Mouse (Mus musculus) layer of hippocampus, adult 11-12 months (tissue): ENCODE data around the gene Plekhb2.

ENCODE experiments used
- DNase-seq: peaks from one replicate; pipeline ENCODE4 v3.0.0; 2022; ENCODE audit warnings: low spot score

The Plekhb2 gene

DNA sequence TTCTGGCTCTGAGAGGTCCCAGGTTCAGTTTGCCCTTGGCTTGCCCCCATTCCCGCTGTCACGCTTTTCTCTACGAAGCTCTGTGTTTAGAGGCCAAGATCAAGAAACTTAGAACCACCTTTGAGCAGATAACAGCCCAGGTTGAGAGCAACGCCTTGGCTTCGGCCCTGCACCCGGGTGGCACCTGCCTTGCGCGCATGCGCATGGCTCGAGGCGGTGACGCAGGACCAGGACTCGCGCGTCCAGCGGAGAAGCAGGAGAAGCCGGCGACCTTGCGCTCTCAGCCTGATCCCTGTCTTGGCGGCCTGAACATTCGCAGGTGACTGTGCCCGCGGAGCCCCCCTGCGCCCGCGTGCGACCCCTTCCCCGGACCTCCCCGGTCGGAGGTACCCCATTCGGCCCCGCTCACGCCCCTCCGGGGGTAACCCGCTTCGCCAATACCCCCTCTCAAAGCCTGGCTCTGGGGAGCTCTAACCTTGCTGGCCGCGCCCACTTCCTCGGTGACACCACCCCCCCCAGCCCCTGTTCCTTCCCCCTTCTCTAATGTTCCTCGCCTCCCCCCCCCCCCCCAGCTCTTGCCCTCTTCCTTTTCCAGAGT is at the start of gene Plekhb2:
Gene Plekhb2 (plus strand): TSS at position 232 of the 598 bp plus-strand sequence.
- DNase-seq = peak; percentile 90

DNA sequence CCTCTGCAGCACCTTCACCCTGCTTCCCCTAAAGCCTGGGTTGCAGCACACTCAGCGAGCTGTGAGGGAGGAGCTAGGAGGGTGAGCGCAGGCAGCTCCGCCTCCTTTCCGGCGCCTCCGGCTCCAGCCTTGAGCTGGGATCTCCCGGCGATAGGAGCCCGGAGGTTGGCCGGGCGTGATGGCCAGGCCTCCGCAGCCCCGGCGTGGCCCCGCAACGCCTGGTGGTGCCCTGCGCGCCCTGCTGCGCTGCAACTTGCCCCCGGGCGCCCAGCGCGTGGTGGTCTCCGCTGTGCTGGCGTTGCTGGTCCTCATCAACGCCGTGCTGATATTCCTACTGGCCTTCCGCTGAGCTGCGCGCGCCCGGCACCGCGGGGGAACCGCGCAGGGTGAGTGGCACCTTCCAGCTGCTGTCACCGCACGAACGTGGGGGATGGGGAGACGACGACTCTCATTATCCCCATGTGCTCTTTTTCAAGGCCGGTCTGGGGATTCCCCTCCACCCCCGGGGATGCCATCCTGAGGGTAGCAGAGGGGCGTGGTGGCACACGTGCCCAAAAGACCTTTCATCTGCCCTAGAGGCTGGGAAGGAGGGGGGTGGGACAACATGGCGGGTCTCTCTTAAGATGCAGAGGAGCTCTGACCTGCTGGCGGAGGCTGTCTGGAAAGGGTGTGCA is 48.0 kb upstream of the Plekhb2 start:
- DNase-seq = peak; percentile 66

DNA sequence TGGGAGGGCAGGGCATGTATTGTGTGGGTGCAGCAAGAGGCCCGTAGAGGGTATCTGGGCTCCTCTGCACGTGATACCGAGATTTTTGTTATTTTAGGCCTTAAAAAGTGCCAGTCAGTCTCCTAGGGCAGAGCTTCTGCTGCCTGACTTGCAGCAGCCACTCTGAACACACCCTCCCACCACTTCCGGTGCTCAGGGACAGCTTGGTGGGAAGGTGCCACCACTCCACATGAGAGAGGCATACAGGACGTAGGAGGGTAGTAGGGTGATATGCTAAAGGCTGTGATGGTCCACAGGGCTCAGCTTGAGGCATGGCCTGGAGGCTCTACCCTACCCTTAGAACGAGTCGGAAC is 47.5 kb upstream of the Plekhb2 start:
- peak; percentile 72 for DNase-seq

DNA sequence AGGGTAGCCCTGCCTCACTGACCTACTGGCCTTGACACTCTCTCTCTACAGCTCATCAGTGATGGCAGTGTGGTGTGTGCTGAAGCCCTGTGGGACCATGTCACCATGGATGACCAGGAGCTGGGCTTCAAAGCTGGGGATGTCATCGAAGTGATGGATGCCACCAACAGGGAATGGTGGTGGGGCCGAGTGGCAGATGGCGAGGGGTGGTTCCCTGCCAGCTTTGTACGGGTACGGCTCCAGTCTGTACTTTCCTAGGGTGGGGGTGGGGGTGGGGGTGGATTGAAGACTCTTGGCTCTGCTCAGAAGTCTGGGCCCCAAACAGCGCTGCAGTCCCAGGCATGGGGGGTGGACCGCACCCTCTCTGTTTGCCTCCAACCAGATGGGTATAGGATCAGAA is 44.9 kb upstream of the Plekhb2 start:
- no peak for DNase-seq

DNA sequence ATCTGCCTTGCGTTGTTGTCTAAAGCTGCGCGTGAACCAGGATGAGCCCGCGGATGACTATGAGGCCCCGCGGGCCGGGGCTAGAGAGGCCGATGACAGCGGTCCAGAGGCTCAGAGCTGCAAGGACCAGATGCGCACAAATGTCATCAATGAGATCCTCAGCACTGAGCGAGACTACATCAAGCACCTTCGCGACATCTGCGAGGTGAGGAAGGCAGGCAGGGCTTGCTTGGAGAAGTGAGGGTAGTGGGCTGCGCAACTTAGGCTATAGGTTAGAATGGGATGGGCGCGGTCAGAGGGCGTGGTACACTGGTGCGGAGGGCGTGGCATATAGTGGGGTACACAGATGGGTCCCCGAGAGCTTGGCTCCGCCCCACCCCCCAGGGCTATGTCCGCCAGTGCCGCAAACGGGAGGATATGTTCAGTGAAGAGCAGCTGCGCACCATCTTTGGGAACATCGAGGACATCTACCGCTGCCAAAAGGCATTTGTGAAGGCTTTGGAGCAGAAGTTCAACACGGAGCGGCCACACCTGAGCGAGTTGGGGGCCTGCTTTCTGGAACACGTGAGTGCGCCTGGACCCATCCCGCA is 43.8 kb upstream of the Plekhb2 start:
- peak; percentile 50 for DNase-seq

DNA sequence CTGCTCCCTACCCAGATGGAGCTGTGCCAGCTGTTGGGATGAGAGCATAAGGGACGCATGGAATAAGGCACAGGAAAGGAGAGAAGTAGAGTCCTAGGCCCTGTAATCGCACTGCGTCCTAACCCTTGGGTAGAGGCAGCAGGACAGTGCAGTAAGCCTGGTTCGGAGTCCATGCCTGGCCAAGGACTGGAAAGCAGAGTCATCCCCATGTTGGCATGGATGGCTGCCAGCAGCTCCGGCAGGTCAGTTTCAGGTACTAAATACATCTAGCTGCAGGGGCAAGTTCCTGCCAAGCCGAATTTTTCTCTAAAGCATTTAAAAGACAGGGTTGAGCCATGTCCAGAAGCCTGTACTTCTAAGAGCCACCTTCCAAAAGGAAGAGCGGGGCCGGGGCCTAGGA is 41.3 kb upstream of the Plekhb2 start:
- DNase-seq = no peak

DNA sequence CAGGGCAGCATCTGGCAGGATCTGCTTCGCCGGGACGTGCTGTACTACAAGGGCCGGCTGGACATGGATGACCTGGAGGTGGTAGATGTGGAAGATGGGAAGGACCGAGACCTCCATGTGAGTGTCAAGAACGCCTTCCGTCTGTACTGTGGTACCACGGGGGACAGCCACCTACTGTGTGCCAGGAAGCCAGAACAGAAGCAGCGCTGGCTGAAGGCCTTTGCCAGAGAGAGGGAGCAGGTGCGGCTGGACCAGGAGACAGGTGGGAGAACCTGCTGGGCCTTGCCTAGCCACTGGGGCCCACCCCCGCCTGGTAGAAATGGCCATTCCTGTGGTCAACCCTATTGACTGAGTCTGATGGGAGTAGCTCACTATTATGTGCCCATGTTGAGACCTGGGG is 39.5 kb upstream of the Plekhb2 start:
- no peak for DNase-seq

DNA sequence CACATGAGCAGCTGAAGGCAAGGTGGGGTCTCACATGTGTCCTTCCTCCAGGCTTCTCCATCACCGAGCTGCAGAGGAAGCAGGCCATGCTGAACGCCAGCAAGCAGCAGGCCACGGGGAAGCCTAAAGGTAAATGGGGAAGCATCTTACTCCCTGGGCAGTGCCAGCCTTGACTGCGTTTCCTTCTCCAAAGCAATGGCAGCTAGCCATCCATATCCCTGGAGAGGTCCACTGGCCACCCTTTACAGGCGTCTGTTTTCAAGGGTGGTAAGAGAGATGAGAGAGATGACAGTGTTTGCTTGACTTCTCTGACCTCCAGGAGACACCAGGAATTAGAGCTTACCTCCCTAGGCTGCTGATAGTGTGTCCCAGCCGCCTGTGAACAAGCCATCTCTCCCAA is 38.7 kb upstream of the Plekhb2 start:
- no peak for DNase-seq

DNA sequence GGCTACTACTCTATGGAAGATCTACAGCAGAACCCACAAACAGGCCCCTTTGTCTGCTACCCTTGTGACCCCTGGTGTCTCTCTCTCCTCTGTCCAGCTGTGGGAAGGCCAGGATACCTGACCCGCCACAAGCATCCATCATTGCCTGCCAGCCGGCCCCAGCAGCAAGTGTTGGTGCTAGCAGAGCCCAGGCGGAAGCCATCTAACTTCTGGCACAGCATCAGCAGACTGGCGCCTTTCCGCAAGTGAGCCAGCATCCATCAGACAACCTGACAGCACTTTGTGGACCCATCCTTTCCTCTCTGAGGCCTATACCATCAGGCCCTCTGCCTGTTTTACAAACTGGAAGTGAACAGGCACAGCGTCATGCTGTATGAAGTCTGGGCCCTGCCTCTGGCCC is 38.2 kb upstream of the Plekhb2 start:
- no peak for DNase-seq

DNA sequence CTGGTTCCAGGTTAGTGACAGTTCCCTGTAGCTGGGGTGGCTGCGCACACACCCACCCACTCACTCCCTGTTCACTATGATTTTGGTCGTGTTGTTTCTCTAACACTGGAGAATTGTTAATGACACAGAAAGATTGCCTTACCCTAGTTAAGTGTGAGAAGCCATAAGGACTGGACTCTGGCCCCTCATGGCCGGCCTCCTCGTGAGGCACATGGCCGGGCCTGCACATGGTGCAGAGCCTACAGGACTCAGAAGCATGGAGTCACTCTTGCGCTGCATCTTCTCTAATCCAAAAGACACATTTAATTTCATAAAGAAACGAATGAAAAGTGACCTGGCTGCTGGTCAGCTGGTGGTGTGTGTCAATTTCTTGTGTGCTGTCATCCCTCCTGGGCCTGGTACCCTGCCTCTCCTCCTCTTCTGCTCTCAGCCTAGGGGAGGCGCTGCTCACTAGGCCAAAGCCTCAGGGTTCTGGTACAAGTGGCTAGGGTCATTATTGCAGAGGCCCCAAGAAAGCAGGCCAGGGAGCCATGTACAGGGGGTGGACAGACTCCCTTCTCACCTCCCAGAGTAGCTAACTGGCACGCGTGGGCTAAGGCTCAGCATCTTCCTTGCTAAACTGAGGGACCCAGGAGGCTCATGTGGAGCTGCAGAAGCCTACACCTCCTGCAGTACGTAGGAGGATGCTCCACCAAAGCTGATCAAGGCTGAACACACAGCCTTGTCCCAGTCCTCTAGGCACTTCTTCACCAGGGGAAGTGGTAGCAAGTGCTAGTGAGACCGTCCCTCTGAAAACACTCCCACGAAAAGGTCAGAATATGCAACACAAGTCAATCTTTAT is 37.1 kb upstream of the Plekhb2 start:
- no peak for DNase-seq

DNA sequence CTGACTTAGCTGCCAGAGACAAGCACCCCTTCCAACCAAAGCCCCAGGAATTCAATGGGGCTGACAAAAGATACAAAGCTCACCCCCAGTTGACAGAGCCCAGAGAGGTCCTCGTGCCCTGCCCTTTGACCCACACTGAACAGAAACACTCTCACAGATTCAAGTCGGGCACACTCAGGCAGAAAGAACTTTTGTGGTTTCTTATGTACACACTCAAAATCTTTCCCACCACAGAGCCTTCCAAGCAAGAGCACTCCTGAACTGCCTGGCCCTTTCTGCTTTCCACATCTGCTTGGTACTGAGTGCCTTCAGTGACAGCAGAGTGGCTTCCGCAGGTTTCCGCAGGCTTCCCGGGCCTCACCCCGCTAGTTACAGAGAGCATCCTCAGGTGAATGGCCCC is 33.9 kb upstream of the Plekhb2 start:
- DNase-seq = no peak

DNA sequence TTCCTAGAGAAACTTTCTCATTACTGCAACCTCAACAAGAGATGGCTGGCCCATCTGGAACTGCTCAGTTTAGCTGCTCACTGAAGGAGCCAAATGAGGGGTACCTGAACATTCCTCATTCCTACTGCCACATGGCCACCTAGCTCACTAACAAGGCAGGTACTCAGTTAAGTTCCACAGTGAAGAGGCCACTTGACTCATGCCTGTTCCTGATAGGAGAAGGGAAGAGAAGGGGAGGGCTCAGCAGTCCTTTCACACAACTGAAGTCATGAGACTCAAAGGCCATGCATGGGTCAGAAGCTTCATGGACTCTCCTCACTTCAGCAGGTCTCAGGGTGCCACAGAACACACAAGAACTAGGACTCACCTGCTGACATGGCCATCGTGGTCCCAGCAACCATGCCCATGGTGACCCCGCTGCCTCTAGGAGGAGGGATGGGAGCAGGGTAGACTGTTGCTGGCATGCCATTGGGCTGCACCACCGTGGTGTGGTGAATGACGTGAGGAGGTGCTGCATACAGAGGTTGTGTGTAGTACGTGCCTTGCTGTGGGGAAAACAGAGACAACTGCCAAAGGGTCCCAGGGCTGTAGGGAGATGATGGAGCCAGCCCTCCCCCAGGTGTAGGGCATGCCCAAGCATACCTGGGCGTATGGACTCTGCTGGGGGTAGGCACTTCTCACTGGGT is 30.4 kb upstream of the Plekhb2 start:
- DNase-seq = no peak

DNA sequence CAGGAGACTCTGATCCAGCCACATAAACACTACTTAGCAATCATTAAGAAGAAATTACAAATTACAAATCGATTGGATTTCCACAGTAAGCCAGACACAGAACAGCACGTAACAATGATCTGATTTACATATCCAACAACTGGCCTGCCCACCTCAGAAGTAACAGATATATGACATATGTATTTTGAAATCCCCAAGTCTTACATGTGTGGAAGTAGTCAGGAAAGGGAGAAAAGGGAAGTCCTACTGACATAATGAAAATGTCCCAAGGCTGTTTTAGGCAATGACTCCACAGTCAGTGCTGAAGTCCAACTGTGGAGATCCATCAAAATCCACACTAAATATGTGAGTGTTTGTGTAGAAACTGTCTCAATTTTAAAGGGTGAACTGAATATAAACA is 28.4 kb upstream of the Plekhb2 start:
- DNase-seq = no peak

DNA sequence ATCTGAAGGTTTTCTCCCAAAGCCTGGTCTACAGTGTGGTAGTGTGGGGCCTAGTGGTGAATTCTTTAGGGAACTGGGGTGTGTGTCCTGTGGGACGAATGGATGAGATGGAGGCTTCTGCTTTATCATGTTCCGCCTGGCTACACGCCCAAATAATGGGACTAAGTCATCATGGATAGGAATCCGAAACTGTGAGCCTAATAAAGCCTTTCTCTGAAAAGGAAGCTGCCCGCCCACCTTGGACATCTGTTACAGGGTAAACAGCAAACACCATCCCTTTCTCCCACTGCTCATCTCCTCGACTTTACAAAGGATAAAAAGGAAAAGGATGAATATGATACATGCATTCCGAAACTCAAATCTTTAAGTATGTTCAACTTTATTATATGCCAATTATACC is 27.8 kb upstream of the Plekhb2 start:
- no peak for DNase-seq

DNA sequence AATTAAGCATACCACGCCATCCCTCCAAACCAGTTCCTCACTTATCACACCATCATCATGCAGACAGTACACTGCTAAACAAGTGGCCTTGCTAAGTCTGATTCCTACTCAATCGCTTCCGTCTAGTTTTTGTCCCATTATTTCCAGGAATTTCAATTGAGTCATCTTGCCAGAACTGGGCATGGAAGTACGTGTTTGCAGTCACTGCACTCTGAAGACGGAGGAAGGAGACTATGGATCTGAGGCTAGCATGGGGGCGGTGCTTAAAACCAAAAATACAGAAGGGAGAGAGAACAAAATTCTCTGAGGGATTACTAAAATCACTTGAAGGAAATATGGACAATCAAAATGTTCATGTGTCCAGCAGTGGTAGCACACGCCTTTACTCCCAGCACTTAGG is 27.0 kb upstream of the Plekhb2 start:
- DNase-seq = no peak

DNA sequence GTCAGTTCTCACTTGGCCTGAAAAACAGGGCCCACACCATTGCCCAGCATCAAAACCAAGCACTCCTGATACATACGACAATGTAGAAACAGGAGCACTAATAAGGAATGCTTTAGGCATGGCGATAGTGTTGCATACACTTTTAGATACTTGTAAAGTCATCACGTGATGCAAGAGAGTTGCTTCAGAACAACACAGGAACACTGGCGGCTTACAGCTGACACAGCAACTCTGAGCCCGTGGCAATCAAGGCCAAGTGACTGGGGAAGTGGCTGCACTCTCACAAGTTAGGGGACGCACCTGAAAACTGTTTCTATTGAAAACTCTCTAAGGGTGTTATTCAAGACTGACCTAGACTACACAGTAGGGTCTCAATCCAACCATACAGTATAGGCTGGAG is 26.4 kb upstream of the Plekhb2 start:
- DNase-seq = no peak

DNA sequence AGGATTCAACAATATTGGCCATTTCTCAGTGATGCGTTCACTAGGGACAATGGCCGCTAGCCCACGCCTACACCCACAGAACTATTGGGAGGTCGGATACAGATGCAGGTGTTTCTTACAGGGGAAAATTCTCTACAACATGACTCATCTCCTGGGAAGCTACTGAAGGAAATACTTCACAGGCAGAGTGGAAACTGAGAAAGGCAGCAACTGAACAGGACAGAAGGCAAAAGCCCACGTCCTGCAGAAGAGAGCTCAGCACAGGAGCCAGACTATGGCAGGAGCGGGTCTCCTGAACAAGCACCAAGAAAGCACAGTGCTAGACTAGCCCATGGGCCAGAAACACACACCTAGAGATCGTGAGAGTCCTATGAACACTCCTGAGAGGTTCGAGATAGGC is 25.6 kb upstream of the Plekhb2 start:
- DNase-seq = no peak

DNA sequence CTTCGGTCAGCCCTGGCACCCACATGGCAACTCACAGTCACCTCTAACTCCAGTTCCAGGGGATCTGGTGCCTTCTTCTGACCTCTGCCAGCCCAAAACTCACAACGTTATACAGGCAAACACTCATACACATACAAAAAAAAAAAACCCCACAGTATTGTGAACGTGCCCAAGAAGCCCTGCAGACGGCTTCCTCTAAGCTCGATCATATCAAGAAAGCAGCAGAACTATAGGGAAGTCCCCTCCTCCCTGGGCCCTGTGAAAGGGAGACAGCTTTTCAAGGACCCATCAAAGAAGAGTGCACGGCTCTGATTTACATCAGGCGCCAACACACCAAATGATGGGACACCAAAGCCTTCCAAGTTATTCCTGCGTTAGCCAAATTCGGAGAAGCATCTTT is 23.9 kb upstream of the Plekhb2 start:
- DNase-seq = no peak

DNA sequence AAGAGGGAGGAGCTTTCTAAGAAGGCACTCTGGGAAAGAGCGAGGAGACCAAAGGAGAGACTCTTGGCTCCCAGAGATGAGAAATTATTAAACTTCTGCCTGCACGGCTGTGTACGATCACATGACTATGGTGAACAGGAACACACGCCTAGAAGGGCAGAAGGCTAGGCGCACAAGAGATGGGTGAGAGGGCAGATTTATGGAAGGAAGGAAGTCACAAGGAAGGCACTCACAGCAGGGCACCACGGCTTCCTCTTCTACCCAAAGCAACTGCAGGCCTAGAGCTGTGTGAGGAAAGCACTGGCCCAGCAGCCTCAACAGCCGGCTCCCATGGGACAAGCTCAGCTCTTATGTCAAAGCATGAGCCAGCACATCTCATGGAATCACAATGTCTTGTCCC is 21.9 kb upstream of the Plekhb2 start:
- DNase-seq = no peak

DNA sequence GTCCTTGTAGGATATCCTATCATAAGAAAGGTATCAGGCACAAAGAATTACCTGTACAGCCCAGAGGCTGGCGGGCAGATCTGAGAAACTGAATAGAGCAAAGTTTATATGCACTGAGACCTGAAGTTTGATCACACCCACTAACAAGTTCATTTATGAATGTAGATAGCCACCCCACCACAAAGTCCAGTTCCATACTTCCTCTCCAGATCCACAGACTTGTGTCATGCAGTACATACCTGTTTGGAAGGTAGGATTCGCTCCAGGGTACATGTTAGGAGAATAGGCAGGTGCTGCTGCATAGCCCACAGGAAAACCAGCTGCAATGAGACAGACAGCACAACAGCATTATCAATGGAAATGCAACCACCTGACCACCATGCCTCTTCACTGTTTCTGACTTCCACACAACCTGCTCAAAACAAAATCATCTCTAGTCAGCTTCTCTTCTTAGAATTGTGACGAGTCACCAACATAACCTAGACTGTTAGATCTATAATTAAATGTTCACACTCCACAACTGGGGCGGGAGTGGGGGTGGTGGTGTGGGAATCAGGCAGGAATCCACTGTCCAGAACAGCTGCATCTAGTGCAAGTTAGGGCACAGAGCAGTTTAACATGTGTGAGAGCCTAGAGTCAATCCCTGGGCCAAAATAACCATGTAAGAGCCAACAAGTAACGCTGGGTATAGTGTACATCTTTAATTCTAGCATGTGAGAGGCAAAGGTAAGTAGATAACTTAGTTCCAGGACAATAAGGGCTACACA is 21.1 kb upstream of the Plekhb2 start:
- DNase-seq = no peak

DNA sequence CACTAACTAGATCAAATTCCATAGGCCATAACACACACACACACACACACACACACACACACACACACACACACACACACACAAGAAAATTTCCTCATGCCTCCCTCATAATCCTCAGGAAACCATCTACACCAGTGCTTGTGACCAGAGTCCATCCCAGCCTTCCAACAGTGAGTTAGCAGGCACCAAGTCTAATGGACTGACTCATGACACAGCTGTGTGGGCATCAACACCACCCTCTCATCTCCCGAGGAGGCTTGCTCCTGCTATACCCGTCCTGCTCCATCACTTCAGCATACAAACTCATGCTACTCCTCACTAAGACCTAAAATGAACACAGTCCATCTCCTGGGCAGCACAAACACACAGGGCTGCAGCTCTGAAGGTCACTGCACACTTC is 18.8 kb upstream of the Plekhb2 start:
- no peak for DNase-seq

DNA sequence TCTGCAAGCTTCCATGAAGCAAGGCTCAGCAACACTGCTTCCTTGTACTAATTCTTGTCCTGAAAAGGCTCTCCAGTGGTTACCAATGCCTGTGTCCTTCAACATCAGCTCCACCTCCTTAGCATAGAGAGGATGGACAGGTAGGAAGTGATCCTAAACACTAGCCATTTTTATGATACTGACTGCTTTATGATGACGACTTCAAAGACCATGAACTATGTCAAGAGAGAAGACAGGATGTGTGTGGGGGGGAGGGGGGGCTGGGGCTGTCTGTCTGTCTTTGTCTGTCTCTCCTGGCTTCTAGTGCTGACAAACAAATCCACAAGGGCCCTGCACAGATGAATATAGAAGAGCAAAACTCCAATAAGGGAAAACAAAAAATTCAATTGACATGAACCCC is 18.4 kb upstream of the Plekhb2 start:
- DNase-seq = no peak
